Mouse (Mus musculus) hematopoietic stem cell, adult 5-6 weeks (primary cell): ENCODE results near the gene Thada. TPM values are rescaled to one million over a fixed set of nuclear protein-coding genes. Genes with fewer than 3 reads are reported as not detected.

ENCODE experiments used
- ATAC-seq, 2 experiments: fragments of 125-278 bp in 1 of 2; replicated peaks in 1 of 2; 2 replicates each; pipeline ENCODE4 v1.8.0; 2016 to 2017; ENCODE audit warnings: inconsistent platforms in 2 of 2, mild to moderate bottlenecking in 2 of 2, moderate number of reproducible peaks in 2 of 2, low read depth in 1 of 2, moderate TSS enrichment in 1 of 2; ENCODE audit not compliant: low FRiP score in 2 of 2, poor library complexity in 2 of 2, severe bottlenecking in 2 of 2, insufficient read depth in 1 of 2, low TSS enrichment in 1 of 2
- total RNA-seq: library from RNA; stranded (forward); fragments of 172-1452, 232-1000 nt; gene quantifications from 2 replicates; pipeline ENCODE4 v1.2.3, GENCODE M21; 2017

The Thada gene
- total RNA-seq, 1 experiment from 2014 or later, result 29.8 TPM

DNA sequence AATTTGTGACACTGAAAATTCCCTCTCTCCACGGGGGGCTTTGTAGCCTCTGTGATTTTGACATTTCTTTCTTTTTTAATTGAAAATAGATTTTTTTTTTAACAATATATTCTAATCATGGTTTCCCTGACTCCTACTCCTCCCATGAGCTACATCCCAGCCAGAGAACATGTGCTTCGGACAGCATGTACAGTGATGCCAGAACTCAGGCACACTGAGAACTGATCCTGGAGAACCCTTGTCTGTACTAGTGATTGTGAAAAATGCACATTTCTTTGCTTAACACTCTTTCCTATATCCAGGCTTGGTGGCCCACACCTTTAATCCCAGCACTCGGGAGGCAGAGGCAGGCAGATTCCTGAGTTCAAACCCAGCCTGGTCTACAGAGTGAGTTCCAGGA, 16.8 kb upstream of the Thada start:
- no peak for ATAC-seq

DNA sequence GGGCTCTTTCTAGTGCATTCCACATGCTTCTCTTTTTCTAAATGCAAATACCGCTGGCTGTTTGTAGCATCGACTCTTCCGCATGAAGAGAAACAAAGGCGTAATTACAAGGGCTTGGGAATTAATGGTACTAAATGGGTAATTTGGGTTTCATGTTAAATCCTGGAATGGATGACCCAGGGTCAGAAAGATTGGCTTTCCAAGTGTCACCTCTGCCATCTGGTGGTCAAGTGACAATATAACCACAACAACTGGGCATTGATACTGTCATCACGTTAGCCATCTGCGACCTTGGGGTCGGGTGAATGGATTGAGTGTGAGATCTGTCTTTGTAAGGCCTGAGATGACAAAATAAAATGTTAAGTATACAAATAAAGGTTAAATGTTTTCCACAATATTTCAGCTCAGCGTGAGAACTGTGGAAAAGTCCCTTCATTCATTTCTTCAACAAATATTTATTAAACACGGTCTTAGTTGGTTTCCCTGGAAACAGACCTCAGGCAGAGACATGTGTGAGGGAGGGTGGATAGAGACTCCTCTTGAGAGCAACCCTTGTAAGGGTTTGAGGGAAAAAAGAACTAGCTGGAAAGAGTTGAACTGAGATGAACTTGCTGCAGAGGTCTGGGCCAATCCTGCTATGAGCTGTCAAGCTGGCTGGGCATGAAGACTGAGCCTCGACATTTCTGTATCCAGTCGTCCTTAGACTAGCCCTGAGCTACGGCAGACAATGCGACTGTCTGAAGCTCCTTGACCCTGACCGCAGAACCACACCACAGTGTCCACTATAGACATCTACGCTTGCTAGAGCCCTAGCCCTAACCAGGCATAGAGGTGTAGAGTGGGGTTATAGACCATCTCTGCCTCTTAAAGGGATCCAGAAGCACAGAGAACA, 14.7 kb upstream of the Thada start:
- peak; percentile 64 to 67 for ATAC-seq

DNA sequence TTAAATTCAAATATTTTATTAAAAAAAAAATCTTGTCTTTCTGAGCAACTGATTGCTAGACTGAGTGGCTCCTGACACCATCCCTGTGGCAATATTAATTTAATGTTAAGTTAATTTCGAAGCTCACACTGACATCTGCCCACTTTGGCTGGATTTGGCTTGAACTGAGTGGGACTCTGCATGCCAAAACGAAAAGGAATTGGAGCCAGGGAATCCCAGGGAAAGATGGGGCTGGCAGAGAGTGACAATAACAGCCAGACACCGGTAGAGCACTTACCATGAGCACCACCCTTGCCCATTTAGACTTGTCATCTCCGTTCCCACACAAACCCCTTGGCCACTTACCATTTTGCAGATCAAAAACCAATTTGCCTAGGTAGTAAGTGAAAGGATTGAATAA, 12.3 kb upstream of the Thada start:
- no peak for ATAC-seq

DNA sequence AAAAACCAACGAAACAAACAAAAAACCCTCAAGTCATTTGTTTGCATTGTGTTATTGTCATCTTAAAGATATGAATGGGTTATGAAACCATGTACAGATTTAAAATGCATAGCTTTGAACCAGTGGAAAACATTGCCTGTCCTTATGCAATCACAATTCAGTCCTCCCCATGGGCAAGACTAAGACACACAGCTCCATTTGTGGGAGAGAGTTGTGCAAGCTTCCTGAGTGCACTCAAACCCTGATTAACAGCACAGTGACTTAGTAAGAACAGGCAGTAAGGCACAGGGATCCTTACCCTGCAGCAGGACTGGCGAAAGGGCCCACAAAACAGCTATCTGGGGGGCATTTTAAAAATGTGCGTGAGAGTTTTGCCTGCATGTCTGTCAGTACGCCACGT, 11.2 kb upstream of the Thada start:
- no peak for ATAC-seq

DNA sequence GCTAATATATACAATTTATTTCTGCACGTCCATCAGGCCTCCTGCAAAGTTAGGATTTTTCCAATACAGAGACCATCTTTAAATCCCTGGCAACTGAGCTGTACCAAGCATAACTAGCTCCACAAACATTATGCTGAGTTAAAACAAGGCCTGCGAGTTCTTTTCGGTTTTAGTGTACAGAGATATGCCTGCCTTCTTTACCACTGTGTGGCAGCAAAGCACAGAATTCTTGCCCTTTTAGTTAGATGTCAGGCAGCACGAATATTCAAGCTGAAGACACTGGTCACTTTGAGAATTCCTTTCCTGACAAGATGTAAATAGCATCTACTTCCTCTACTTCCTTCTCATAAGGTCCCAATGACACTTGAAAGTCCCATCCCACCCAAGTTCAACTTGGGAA, 8.3 kb upstream of the Thada start:
- no peak for ATAC-seq

DNA sequence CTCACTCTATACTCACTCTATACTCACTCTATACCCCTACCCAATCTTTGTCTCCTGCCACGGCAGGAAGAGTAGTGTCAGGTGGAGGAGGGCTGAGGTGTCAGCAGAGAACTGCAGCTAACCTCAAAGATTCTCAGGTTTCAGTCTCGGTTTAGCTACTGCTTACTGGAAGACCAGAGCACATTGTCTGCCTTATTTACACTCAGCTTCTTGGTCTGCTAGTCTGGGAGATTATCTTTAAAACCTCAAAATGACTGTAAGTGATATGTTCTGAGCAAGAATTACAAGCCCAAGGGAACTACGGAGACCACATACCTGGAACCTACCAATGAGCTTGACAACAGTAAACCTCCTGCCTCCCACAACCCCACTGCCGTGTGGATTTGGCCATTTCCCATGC, 31.0 kb downstream of the Thada start:
- ATAC-seq, result no peak

DNA sequence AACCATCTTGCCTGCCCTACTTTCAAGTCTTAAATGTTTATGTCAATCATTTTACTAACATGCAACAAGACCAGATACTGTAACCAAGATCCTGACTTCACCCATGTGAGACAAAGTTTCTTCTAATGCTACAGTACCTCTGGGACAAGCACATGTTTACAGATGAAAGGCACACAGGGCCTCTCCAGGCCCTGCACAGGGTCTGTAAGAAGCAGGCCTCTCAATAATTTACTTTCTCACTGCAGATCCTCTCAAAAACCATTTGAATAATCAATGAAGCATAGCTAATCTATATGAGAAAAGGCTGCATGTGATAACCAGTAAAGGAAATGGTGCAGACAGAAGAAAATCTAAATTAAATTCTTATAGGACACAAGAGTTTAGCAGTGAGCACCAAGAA, 31.8 kb downstream of the Thada start:
- ATAC-seq, result no peak

DNA sequence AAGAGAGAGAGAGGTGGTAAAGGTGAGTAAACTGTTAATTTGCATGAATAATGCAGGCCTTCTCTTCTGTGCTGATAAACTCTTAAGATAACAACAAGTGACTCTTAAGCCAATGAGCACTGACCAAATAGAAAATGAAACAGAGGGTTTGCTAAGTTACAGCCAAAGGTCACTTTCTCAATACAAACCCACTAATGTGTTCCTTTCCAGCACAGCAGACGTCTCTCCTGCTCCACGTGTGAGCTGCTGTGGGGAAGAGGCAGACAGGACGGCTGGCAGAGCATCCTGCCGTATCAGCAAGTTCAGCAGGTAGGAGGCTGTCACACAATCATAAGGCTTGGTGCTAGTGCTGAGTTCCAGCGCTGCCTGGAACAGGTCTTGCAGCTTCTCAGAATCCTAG, 34.0 kb downstream of the Thada start:
- ATAC-seq, result no peak

DNA sequence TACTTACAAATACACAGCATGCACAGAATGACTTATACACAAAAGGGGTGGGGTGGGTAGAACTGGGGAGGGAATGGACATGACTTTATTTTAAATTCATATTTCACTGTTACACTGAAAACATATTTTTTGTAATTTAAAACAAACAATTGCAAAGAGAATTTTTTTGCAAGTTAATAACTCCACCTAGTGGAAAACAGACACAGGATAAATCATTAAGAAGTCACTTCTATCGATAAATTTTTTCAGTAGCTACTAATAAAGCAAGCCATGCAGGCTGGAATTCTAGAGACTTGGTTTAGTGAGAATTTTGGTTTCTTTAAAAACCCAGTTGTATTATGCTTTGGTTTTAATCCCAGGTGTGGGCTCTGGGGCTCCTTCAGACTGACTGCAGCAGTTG, 41.7 kb downstream of the Thada start:
- no peak for ATAC-seq

DNA sequence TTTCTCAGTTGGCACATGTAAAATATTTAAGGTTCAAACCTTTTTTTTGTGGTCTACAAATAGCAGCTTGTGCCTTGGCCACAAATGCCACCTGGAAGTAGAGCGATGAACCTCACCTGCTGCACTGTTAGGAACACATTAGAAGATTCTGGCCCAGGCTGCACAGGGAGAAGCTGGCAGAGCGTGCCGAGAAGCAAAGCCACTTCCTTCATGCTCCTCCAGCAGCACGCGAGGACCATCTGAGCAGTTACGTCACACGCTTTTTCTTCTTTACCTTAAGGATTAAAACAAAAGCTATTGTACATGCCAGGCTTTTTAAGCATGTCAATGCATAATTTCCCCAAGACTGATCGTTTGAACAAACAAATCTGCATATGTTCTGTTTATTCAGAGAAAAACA, 43.1 kb downstream of the Thada start:
- ATAC-seq, result no peak

DNA sequence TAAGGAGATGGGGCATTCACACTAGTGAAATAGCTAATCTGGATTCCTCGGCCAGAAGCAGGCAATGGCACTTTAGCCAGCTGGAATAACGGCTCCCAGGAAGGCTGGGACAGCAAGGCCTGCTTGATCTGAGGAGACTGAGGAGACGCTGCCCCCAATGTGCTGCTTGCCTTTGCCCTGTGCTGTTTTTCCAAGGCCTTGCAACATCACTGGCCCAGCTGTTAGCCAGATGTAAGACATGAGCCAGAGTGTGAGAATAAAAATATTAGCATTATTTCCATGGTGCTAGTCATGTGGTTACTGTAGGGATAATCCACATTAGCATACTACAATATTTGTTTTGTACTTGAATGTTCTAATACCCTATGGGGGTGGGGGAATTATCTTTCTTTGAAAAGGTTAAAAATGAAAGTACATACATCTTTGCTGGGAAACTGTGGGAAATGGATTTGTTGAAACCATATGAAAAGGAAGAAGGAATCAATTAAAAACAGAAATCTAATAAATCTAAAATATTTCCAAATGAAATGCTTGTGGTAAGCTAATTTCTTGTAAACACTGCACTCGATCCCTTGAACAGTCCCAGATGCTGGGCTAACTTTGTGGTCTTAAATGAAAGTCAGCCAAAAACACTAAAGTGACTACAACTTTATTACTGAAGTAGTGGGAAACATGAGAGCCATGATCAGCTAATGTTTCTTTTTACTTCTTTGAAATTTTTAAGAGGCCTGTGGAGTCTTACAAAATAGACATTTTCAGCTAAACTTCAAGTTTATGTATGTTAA, 43.8 kb downstream of the Thada start:
- no peak for ATAC-seq

DNA sequence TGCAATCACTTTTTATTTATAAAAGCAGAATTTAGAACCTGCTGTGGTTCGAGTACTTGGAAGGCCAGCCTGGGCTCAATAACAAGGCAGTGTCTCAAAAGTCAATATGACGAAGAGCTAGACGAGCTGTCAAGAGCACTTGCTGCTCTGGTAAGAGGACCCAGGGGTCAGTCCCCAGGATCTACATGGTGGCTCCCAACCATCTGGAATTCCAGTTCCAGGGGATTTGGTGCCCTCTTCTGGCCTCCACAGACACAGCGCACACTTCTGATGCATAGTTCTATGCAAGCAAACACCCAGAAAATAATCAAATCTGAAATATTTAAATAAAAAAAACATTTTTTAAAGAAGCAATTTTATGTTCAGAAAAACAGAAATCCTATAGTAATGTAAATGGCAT, 45.0 kb downstream of the Thada start:
- ATAC-seq, result no peak

DNA sequence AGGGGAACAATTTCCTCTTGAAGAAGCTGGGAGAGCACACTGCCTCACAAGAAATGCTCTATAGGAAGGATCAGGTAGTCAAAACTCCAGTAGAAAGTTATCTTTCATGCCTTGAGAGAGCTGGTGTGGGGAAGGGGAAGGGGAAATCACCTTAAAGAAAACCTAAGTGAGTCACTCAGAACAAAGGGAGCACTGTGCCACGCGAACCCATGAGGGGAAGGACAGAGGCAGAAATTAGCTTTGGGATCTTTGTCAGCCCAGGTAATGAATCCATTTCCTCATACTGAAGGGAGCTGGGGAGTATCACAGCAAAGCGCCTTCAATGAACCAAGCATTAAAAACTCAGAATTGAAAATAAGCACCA, 45.7 kb downstream of the Thada start:
- no peak for ATAC-seq

DNA sequence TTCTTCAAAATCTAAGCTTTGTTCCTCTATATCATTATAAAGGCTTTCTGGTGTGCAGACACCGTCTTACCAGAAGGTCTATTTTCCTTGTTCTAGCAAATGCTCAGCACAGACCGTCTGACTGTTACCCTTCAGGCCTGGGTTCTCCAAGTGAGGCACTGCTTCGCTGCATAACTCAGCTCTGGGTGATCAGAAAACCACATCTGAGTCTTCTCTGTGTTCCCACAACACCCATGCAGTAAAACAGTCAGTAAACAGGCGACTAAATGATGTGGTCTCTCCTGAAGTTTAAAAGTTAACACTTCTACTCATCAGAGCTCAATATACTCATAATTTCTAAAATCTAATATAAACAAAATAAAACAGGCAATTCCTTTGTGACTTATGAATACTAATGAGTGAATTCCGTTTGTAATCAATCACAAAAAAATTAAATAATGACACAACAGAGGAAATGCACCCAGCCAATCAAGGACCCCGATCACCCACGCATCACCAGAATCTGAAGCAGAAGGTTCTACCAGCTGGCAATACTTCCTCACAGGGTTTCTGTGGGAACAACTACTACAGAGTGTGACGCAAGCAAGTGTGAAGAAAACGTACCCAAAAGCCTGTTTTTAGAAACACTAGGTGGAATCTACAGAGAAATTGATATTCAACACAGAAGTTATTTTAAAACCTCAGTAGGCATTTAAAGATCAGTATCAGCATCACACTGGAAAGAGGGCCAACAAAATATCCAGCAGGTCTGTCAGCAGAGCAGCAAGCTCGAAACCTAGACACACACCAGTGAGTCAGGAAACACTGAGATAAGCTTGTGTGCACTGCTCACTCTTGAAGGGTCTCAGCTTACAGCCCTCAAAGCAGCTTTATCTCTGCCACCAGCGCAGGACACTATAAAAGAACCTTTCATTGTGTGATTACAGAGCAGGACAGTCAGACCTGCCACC, 46.4 kb downstream of the Thada start:
- peak; percentile 53 to 91 for ATAC-seq

DNA sequence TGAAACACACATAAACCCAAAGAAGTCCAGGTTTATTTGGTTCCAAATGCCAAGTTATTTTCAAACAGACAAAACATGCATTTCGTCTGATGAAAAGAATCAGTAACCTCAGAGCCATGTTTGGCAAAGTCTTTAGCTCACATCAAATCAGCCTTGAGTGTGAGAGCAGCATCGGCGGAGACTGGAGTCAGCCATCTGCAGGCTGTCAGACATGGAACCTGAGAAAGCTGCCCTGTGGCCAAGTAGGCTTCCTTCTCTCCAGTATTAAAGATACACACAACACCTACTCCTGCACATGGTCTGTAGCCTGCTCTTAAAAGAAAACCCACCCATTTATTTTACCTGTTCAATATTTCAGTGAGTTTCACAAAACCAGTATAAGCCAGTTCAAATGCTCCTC, 50.1 kb downstream of the Thada start:
- no peak for ATAC-seq

DNA sequence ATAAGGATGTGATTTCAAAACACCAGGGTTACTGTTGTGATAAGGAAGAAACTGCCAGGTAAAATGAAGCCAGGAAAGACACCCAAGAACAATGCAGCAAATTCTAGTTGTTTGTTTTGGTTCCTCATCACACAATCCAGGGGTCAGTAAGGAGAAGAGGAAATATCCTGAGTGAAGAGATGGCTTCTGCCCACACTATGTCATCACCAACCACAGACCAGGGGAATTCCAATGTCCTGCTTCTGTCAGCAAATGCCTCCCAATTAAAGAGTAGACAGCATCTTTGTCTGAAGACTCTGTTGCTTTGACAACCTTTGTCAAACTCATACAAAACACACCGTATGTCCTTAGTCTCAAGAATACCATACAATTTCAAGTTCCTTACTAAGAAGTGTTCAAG, 57.3 kb downstream of the Thada start:
- no peak for ATAC-seq

DNA sequence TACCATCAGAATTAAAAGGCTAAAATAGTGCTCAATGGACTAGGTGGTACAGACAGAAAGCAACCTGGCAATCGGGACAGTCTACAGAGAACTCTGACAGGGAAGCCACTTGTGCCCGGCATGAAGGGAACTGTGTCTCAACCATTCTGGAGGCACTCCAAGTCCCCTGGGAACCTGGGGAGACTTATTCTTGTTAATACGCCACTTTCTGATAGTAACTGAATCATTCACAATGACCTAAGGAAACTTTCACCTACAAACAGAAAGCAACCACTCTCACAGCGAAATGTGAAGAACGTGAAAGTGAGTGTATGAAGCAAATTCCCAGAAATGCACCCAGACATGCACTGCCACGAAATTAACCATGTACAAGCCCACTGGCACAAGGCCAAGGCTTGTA, 60.4 kb downstream of the Thada start:
- no peak for ATAC-seq

DNA sequence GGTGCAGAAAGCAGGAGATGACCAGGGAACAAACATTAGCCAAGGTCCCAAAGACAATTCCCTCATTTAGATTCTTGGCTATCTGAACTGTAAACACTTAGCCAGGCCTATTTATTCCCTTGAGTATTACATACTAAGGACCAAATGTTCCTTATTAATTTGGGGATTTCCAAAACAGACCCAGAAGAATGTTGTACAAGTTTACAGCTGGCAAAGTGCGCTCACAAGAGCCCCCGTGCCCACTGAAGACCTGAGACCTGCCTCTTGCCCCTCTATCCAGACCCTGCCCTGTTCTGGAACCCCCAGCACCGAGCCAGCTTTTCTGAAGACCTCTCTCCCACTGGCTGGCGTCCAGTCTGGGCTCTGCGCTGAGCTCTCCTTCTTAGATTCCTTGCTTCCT, 64.2 kb downstream of the Thada start:
- ATAC-seq, result no peak
